Mouse (Mus musculus) stomach, embryonic 15.5 days (tissue): Measurements from ENCODE around the gene Cx3cr1. TPM values are rescaled to one million over a fixed set of nuclear protein-coding genes. Genes with fewer than 3 reads are reported as not detected.

Experiments used
- ATAC-seq: fragments of 200-750 bp; cut with Nextera tagmentation; 2 replicates; pipeline ENCODE4 v1.8.0; 2017; ENCODE audit warnings: low read depth, moderate number of reproducible peaks, moderate TSS enrichment; ENCODE audit not compliant: insufficient read depth, low FRiP score
- H3K27ac ChIP-seq: fragments of 300-500 bp; sonication (generic); 2 replicates; pipeline ENCODE4 v1.5.1; 2015; ENCODE audit warnings: mild to moderate bottlenecking, inconsistent platforms
- H3K27me3 ChIP-seq: fragments of 300-500 bp; sonication (generic); replicated peaks from 2 replicates; pipeline ENCODE4 v1.6.1; 2015; ENCODE audit warnings: inconsistent platforms
- H3K36me3 ChIP-seq: fragments of 300-500 bp; sonication (generic); 2 replicates; pipeline ENCODE4 v1.6.1; 2015; ENCODE audit warnings: inconsistent platforms
- H3K4me1 ChIP-seq: fragments of 300-500 bp; sonication (generic); 2 replicates; pipeline ENCODE4 v1.6.1; 2015; ENCODE audit warnings: inconsistent platforms
- H3K4me2 ChIP-seq: fragments of 300-500 bp; sonication (generic); 2 replicates; pipeline ENCODE4 v1.6.1; 2015; ENCODE audit warnings: mild to moderate bottlenecking, inconsistent platforms
- H3K4me3 ChIP-seq: fragments of 300-500 bp; sonication (generic); replicated peaks from 2 replicates; pipeline ENCODE4 v1.5.1; 2015; ENCODE audit warnings: inconsistent platforms
- H3K9ac ChIP-seq: fragments of 300-500 bp; sonication (generic); 2 replicates; pipeline ENCODE4 v1.6.1; 2015; ENCODE audit warnings: inconsistent platforms
- H3K9me3 ChIP-seq: fragments of 300-500 bp; sonication (generic); 2 replicates; pipeline ENCODE4 v1.6.1; 2016; ENCODE audit warnings: inconsistent platforms
- WGBS: fragments of 180-500 bp; shearing (Covaris S2); methylation state at CpG from one replicate; pipeline ENCODE4 v1.1.7; 2015; 5-methylcytosine and 5-hydroxymethylcytosine counted together
- polyA plus RNA-seq: library from polyadenylated mRNA; unstranded; fragments of >200 nt; fragmentation: Nextera tagmentation; extraction: Ambion mirVana; gene quantifications from 2 replicates; pipeline ENCODE4 v1.2.1, GENCODE M21; 2015

The Cx3cr1 gene
- polyA plus RNA-seq, 1 experiment from 2014 or later, result 13.3 TPM

DNA sequence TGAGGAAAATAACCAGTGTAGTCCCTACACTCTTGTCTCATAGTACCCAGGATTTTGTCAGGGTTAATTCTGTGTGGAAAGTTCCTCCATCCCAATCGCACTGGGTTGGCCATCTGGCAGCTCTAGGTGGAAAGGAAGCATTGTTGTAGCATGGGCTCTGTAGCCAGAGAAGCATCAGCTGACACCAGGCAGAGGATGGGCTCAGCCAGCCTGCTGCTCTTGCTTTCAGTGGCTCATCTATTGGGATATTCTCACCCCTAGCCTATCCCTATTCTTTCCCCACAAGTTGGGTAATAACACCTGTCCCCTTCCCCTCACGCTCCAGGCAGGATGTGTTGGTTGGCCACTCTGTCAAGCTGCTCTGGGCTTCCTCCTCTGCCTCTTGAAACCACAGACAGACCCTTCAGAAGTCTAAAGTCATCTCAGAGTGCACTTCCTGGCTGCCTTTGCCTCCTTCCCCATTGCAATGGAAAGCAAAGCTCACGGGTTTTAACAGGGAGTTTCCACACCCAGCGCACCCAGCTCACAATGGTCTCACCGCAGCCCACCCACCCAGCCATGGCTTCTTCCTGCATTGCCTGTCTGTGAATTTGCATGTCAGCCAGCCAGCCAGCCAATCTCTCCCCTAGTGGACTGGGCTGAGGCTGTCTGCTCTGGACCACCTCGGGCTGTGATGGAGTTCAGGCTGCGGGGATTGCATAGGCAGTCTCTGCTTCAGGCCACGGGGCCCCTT lies 15.0 kb downstream of the Cx3cr1 start:
- Histone ChIP-seq H3K9ac (no peak overlapping the region), H3K27ac (no peak overlapping the region), H3K27me3 (no peaks in the 10 kb centered on the region), H3K36me3 (no peaks in the 10 kb centered on the region), H3K4me3 (no peak overlapping the region), H3K4me2 (no peak overlapping the region), H3K9me3 (no peaks in the 10 kb centered on the region), H3K4me1 (0 out of 2 replicates have a peak, but pooled peaks cover 2% of the 10 kb centered on the region)
- 48% methylated on average over 8 of the region's 8 CpGs for WGBS
- no peak for ATAC-seq

DNA sequence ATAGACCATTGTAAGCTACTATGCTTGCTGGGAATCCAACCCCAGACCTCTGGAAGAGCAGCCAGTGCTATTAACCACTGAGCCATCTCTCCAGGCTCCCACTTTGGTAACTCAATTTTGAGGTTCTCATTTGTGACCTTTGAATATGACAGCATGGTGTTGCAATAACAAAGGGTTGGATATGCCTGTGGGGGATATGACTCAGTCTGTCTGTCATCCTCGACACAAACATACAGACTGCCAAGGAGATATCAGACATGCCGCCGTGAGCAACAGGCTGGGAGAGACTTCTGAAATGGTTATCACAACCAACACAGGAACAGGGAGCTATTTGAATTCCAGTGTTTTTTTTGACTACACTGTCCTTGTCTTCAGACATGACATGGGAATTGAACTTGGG lies 20.3 kb downstream of the Cx3cr1 start:
- no peaks in the 10 kb centered on the region for H3K4me1 ChIP-seq

DNA sequence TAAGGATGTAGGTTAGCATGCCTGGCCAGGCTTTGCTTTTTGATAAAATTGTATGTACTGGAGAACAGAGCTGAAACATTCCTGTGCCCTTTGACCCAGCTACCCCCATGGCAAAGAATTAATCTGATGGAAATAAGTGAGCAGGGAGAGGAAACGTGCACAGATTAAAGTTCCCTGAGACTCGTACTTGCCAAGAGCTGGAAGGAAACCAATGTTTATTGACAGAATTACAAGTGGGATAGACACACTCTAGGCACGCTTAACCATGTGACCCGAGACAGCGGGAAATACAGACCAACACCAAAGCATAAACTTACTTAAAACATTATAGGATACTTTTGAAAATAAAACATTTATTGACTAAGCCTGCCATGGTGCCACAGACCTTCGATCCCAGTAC lies 21.2 kb downstream of the Cx3cr1 start:
- no peak overlapping the region for H3K27ac ChIP-seq
- WGBS, result 60% methylated on average over 6 of the region's 6 CpGs
- no peak overlapping the region for H3K4me3 ChIP-seq
- H3K27me3 ChIP-seq, result no peaks in the 10 kb centered on the region
- no peak overlapping the region for H3K4me2 ChIP-seq
- no peaks in the 10 kb centered on the region for H3K36me3 ChIP-seq
- ATAC-seq, result 0 out of 2 replicates have a peak, but pooled peaks have one; percentile 22
- no peaks in the 10 kb centered on the region for H3K9me3 ChIP-seq
- no peak overlapping the region for H3K9ac ChIP-seq
- no peaks in the 10 kb centered on the region for H3K4me1 ChIP-seq

More for the DNA sequence above, 20.3 kb downstream of the Cx3cr1 start:
- Histone ChIP-seq H3K9ac (no peak overlapping the region), H3K4me2 (no peak overlapping the region), H3K27ac (no peak overlapping the region), H3K9me3 (no peaks in the 10 kb centered on the region), H3K36me3 (no peaks in the 10 kb centered on the region), H3K4me3 (no peak overlapping the region), H3K27me3 (no peaks in the 10 kb centered on the region)
- ATAC-seq, result no peak
- 67% methylated on average over 3 of the region's 3 CpGs for WGBS

DNA sequence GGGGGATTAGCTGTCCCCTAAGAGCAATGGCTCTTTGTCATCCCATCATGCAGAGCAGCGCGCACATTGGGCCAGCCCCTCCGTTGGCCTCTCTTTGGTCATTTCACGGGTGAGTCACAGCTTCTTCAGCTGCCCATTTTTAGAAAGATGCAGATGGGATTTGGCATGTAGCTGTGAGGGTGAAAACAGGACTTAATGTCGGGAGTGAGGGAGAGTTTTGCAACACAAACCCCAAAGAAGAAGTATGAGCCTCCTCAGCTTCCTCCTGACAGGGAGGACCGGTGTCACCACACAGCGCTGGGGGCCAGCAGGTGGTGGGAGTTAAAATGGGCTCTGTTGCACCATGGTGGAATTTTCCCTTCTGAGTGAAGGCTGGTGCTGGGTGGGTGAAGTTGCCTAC lies 26.6 kb downstream of the Cx3cr1 start:
- Histone ChIP-seq H3K9me3 (no peaks in the 10 kb centered on the region), H3K4me2 (no peak overlapping the region), H3K4me3 (no peak overlapping the region), H3K27ac (no peak overlapping the region), H3K27me3 (no peaks in the 10 kb centered on the region), H3K4me1 (no peaks in the 10 kb centered on the region), H3K9ac (no peak overlapping the region), H3K36me3 (no peaks in the 10 kb centered on the region)
- WGBS, result 75% methylated on average over 7 of the region's 7 CpGs
- no peak for ATAC-seq

- no peak for ATAC-seq
- WGBS, result 69% methylated on average over 7 of the region's 7 CpGs
These were observed 32.3 kb downstream of the Cx3cr1 start for GRCm38 (mm10) chr9:120037414-120037813.

GRCm38 (mm10) chr9:120034375-120034774 lies 35.3 kb downstream of the Cx3cr1 start:
- ATAC-seq, result no peak
- no peaks in the 10 kb centered on the region for H3K4me1 ChIP-seq
- no peak overlapping the region for H3K27ac ChIP-seq
- H3K4me3 ChIP-seq, result no peak overlapping the region
- no peak overlapping the region for H3K4me2 ChIP-seq
- no peaks in the 10 kb centered on the region for H3K9me3 ChIP-seq
- H3K9ac ChIP-seq, result no peak overlapping the region
- no peaks in the 10 kb centered on the region for H3K36me3 ChIP-seq
- 81% methylated on average over 8 of the region's 8 CpGs for WGBS
- no peaks in the 10 kb centered on the region for H3K27me3 ChIP-seq

More at GRCm38 (mm10) chr9:120037414-120037813, 32.3 kb downstream of the Cx3cr1 start:
- no peaks in the 10 kb centered on the region for H3K9me3 ChIP-seq
- H3K4me2 ChIP-seq, result no peak overlapping the region
- H3K27me3 ChIP-seq, result no peaks in the 10 kb centered on the region
- H3K4me3 ChIP-seq, result no peak overlapping the region
- no peak overlapping the region for H3K9ac ChIP-seq
- no peak overlapping the region for H3K27ac ChIP-seq
- no peaks in the 10 kb centered on the region for H3K36me3 ChIP-seq
- H3K4me1 ChIP-seq, result no peaks in the 10 kb centered on the region

- Histone ChIP-seq H3K36me3 (no peaks in the 10 kb centered on the region), H3K9ac (no peak overlapping the region), H3K4me3 (no peak overlapping the region), H3K27me3 (no peaks in the 10 kb centered on the region), H3K4me1 (no peaks in the 10 kb centered on the region), H3K9me3 (no peaks in the 10 kb centered on the region), H3K4me2 (no peak overlapping the region), H3K27ac (no peak overlapping the region)
- 70% methylated on average over 6 of the region's 6 CpGs for WGBS
- peak; percentile 73 for ATAC-seq
These were observed 37.0 kb downstream of the Cx3cr1 start for GRCm38 (mm10) chr9:120032710-120033109.

GRCm38 (mm10) chr9:120030421-120030820 lies 39.3 kb downstream of the Cx3cr1 start:
- ATAC-seq, result no peak
- 0 out of 2 replicates have a peak, but pooled peaks cover 4% of the 10 kb centered on the region for H3K4me1 ChIP-seq
- no peaks in the 10 kb centered on the region for H3K9me3 ChIP-seq
- 80% methylated on average over 10 of the region's 10 CpGs for WGBS
- no peak overlapping the region for H3K9ac ChIP-seq
- H3K27ac ChIP-seq, result no peak overlapping the region
- H3K4me3 ChIP-seq, result no peak overlapping the region
- no peaks in the 10 kb centered on the region for H3K36me3 ChIP-seq
- no peak overlapping the region for H3K4me2 ChIP-seq
- H3K27me3 ChIP-seq, result no peaks in the 10 kb centered on the region

DNA sequence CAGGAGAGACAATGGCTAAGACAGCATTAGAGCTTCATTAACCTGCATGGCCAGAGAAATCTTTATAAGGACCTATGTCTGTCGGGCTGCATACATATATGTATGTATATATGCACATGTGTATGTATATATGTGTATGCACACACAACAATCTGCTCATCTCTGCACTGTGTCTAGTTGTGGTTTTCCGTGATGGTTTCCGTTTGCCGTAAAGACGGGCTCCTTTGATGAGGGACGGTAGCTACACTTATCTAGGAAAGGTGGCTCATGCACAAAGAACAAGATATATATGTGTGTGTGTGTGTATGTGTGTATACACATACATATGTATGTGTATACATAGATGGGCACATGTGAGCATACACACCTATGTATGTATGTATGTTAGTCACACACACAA lies 39.8 kb downstream of the Cx3cr1 start:
- Histone ChIP-seq H3K27me3 (no peaks in the 10 kb centered on the region), H3K9ac (no peak overlapping the region), H3K4me1 (0 out of 2 replicates have a peak, but pooled peaks cover 4% of the 10 kb centered on the region), H3K9me3 (no peaks in the 10 kb centered on the region), H3K4me3 (no peak overlapping the region), H3K4me2 (no peak overlapping the region), H3K36me3 (no peaks in the 10 kb centered on the region), H3K27ac (no peak overlapping the region)
- WGBS, result 89% methylated on average over 6 of the region's 6 CpGs
- ATAC-seq, result no peak

DNA sequence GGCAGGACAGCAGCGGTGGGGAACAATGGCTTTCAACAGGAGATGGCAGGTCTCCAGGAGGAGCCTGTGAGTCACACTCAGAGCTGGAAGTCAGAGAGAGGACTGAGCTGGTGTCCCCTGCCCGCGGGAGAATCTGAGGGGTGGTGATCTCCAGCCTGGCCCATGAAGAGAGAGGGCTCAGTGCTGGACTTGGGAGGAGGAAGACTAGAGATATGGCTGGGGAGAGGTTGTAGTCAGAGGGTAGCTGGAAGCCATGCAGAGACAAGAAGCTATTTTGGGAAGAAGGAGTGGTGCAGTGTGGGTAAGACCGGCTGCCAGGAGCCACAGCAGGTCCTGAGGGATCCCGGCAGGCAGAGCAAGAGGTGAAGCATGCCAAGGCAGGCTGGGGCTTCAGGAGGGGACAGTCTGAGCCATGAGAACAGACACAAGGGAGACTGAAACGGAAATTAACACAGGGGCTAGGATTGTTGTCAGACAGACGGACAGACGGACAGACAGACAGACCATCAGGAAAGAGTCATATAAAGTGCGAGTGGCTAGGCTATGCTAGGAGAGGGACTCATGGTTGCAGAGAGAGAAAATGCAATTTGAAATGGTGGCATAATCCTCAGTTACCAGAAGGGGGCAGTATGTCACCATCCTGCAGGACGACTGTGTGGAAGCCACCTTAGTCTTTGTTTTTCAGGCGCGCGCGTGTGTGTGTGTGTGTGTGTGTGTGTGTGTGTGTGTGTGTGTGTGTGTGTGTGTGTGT lies 42.1 kb downstream of the Cx3cr1 start:
- no peak overlapping the region for H3K9ac ChIP-seq
- H3K27ac ChIP-seq, result no peak overlapping the region
- H3K4me2 ChIP-seq, result peak overlapping the region; percentile 8; the same call in 1 of the 2 replicates
- WGBS, result 24% methylated on average over 14 of the region's 14 CpGs
- ATAC-seq, result peak; percentile 47; the same call in 1 of the 2 replicates
- H3K36me3 ChIP-seq, result no peaks in the 10 kb centered on the region
- 0 out of 2 replicates have a peak, but pooled peaks cover 4% of the 10 kb centered on the region for H3K4me1 ChIP-seq
- H3K4me3 ChIP-seq, result no peak overlapping the region
- H3K9me3 ChIP-seq, result no peaks in the 10 kb centered on the region
- H3K27me3 ChIP-seq, result no peaks in the 10 kb centered on the region

DNA sequence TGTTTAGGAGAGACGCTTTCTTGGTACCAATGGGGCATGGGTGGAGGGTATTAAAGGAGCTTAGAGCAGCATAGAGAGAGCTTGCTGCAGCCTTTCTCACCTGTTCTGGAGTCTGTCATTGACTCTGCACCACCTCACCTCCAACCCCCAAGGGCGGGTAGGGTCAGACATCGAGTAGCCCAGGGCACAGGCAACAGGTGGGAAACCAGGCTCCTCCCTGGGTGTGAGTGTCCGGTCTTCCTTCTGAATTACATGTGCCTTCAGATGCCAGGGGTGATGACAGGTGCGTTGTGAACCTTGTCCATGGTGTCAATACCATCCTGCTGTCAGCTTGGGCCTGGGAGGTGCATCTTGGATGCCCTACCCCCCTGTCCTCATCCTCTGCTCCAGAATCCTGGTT lies 45.1 kb downstream of the Cx3cr1 start:
- Histone ChIP-seq H3K9me3 (no peaks in the 10 kb centered on the region), H3K4me1 (peaks cover 11% of the 10 kb centered on the region; the same call in 1 of the 2 replicates), H3K36me3 (no peaks in the 10 kb centered on the region), H3K4me2 (no peak overlapping the region), H3K9ac (no peak overlapping the region), H3K27me3 (no peaks in the 10 kb centered on the region), H3K4me3 (no peak overlapping the region), H3K27ac (no peak overlapping the region)
- ATAC-seq, result no peak
- 85% methylated on average over 5 of the region's 5 CpGs for WGBS

- H3K27ac ChIP-seq, result no peak overlapping the region
- WGBS, result 70% methylated on average over 10 of the region's 10 CpGs
- no peak overlapping the region for H3K4me2 ChIP-seq
- no peak for ATAC-seq
- H3K4me3 ChIP-seq, result no peak overlapping the region
- H3K36me3 ChIP-seq, result no peaks in the 10 kb centered on the region
- H3K27me3 ChIP-seq, result no peaks in the 10 kb centered on the region
- no peaks in the 10 kb centered on the region for H3K9me3 ChIP-seq
- H3K4me1 ChIP-seq, result peaks cover 11% of the 10 kb centered on the region; the same call in 1 of the 2 replicates
- no peak overlapping the region for H3K9ac ChIP-seq
These were observed 45.5 kb downstream of the Cx3cr1 start for GRCm38 (mm10) chr9:120024171-120024570.
